Mouse (Mus musculus) liver, adult 2 months (tissue): Measurements from ENCODE around the gene Maats1. TPM values are rescaled to one million over a fixed set of nuclear protein-coding genes. Genes with fewer than 3 reads are reported as not detected.

ENCODE experiments used
- DNase-seq: peaks from one replicate; pipeline ENCODE4 v3.0.0-alpha.2; 2011; ENCODE audit warnings: low read depth, low spot score; ENCODE audit errors: extremely low read depth
- H3K27ac ChIP-seq: fragments of 200-500 bp; replicated peaks from 2 replicates; pipeline ENCODE4 v1.5.1; 2012; ENCODE audit warnings: low read depth, mild to moderate bottlenecking, control low read depth, inconsistent platforms, low read length; ENCODE audit not compliant: insufficient read depth
- H3K27me3 ChIP-seq: fragments of 200-500 bp; 2 replicates; pipeline ENCODE4 v1.6.1; 2012; ENCODE audit warnings: mild to moderate bottlenecking, moderate library complexity, low read length, inconsistent platforms; ENCODE audit not compliant: control insufficient read depth, insufficient read depth
- H3K36me3 ChIP-seq: fragments of 200-500 bp; 2 replicates; pipeline ENCODE4 v1.6.1; 2012; ENCODE audit warnings: low read length, inconsistent platforms; ENCODE audit not compliant: control insufficient read depth, insufficient read depth
- H3K4me1 ChIP-seq: fragments of 200-500 bp; 2 replicates; pipeline ENCODE4 v1.6.1; 2011; ENCODE audit warnings: low read length; ENCODE audit not compliant: control insufficient read depth, insufficient read depth
- H3K4me3 ChIP-seq: fragments of 200-500 bp; 2 replicates; pipeline ENCODE4 v1.5.1; 2011; ENCODE audit warnings: low read depth, mild to moderate bottlenecking, control low read depth, low read length, moderate library complexity; ENCODE audit not compliant: insufficient read depth
- H3K79me2 ChIP-seq: fragments of 200-500 bp; 2 replicates; pipeline ENCODE4 v1.6.1; 2012; ENCODE audit warnings: inconsistent platforms, mild to moderate bottlenecking, low read length, moderate library complexity; ENCODE audit not compliant: control insufficient read depth, insufficient read depth
- H3K9ac ChIP-seq: fragments of 200-500 bp; 2 replicates; pipeline ENCODE4 v1.6.1; 2012; ENCODE audit warnings: low read depth, mild to moderate bottlenecking, control low read depth, inconsistent platforms, low read length
- CTCF ChIP-seq: fragments of 200-500 bp; IDR thresholded peaks from 2 replicates; pipeline ENCODE4 v1.5.1; 2011; ENCODE audit warnings: low read depth, low read length, control low read depth
- POLR2A ChIP-seq: fragments of 200-500 bp; IDR thresholded peaks from 2 replicates; pipeline ENCODE4 v1.6.1; 2011; ENCODE audit warnings: low read length, control low read depth; ENCODE audit not compliant: insufficient read depth; ENCODE audit errors: extremely low read depth
- WGBS: fragments of 180-500 bp; shearing (Covaris S2); methylation state at CpG from one replicate; pipeline ENCODE4 v1.1.7; 2018; 5-methylcytosine and 5-hydroxymethylcytosine counted together
- polyA plus RNA-seq: library from polyadenylated mRNA; depleted of rRNA; stranded (reverse); fragments of >200 nt; gene quantifications from 2 replicates; pipeline ENCODE4 v1.2.3, GENCODE M21; 2012
- total RNA-seq: library from RNA; depleted of rRNA; stranded (reverse); fragments of >200 nt; gene quantifications from 2 replicates; pipeline ENCODE4 v1.2.3, GENCODE M21; 2014

The Maats1 gene
- total and polyA plus RNA-seq, 2 experiments: not detected

- TF ChIP-seq CTCF (no peak), POLR2A (no peak)
- Histone ChIP-seq H3K79me2 (no peaks in the 10 kb centered on the region), H3K9ac (no peak overlapping the region), H3K4me3 (no peak overlapping the region), H3K27ac (no peak overlapping the region), H3K27me3 (no peaks in the 10 kb centered on the region), H3K4me1 (peaks cover 1% of the 10 kb centered on the region; the same call in 1 of the 2 replicates), H3K36me3 (no peaks in the 10 kb centered on the region)
- DNase-seq: no peak
- WGBS: 88% methylated on average over 8 of the region's 8 CpGs
These were observed 27.5 kb upstream of the Maats1 start for GRCm38 (mm10) chr16:38369431-38369830.

GRCm38 (mm10) chr16:38369000-38369399 is 27.1 kb upstream of the Maats1 start:
- H3K9ac ChIP-seq: no peak overlapping the region
- TF ChIP-seq CTCF (no peak), POLR2A (no peak)
- no peaks in the 10 kb centered on the region for H3K36me3 ChIP-seq
- no peak overlapping the region for H3K4me3 ChIP-seq
- no peaks in the 10 kb centered on the region for H3K27me3 ChIP-seq
- H3K79me2 ChIP-seq: no peaks in the 10 kb centered on the region
- DNase-seq: no peak
- WGBS: 88% methylated on average over 7 of the region's 7 CpGs
- H3K4me1 ChIP-seq: peaks cover 1% of the 10 kb centered on the region; the same call in 1 of the 2 replicates
- no peak overlapping the region for H3K27ac ChIP-seq

- H3K27ac ChIP-seq: no peak overlapping the region
- H3K36me3 ChIP-seq: no peaks in the 10 kb centered on the region
These were observed 26.4 kb upstream of the Maats1 start for GRCm38 (mm10) chr16:38368336-38368735.

GRCm38 (mm10) chr16:38366231-38366630 is 24.3 kb upstream of the Maats1 start:
- 83% methylated on average over 4 of the region's 4 CpGs for WGBS
- no peak for DNase-seq
- Histone ChIP-seq H3K4me3 (no peak overlapping the region), H3K79me2 (no peaks in the 10 kb centered on the region), H3K4me1 (no peaks in the 10 kb centered on the region), H3K9ac (no peak overlapping the region), H3K27me3 (no peaks in the 10 kb centered on the region), H3K27ac (no peak overlapping the region), H3K36me3 (no peaks in the 10 kb centered on the region)
- no peak for TF ChIP-seq CTCF
- no peak for TF ChIP-seq POLR2A

More at GRCm38 (mm10) chr16:38368336-38368735, 26.4 kb upstream of the Maats1 start:
- TF ChIP-seq CTCF (no peak), POLR2A (no peak)
- H3K4me3 ChIP-seq: no peak overlapping the region
- no peak for DNase-seq
- no peak overlapping the region for H3K9ac ChIP-seq
- no peaks in the 10 kb centered on the region for H3K27me3 ChIP-seq
- no peaks in the 10 kb centered on the region for H3K79me2 ChIP-seq
- H3K4me1 ChIP-seq: peaks cover under 1% of the 10 kb centered on the region; the same call in 1 of the 2 replicates
- 87% methylated on average over 10 of the region's 10 CpGs for WGBS

- WGBS: 92% methylated on average over 10 of the region's 10 CpGs
- no peak for DNase-seq
- no peaks in the 10 kb centered on the region for H3K36me3 ChIP-seq
- no peaks in the 10 kb centered on the region for H3K79me2 ChIP-seq
- H3K4me1 ChIP-seq: no peaks in the 10 kb centered on the region
- no peak for TF ChIP-seq POLR2A
- TF ChIP-seq CTCF: no peak
- no peaks in the 10 kb centered on the region for H3K27me3 ChIP-seq
- no peak overlapping the region for H3K4me3 ChIP-seq
- no peak overlapping the region for H3K9ac ChIP-seq
- no peak overlapping the region for H3K27ac ChIP-seq
These were observed 23.4 kb upstream of the Maats1 start for GRCm38 (mm10) chr16:38365390-38365789.

- no peak for TF ChIP-seq POLR2A
- no peak for TF ChIP-seq CTCF
- Histone ChIP-seq H3K9ac (no peak overlapping the region), H3K4me1 (no peaks in the 10 kb centered on the region), H3K4me3 (no peak overlapping the region), H3K79me2 (no peaks in the 10 kb centered on the region), H3K27ac (no peak overlapping the region), H3K36me3 (no peaks in the 10 kb centered on the region), H3K27me3 (no peaks in the 10 kb centered on the region)
- WGBS: 71% methylated on average over 7 of the region's 7 CpGs
- DNase-seq: no peak
These were observed 21.7 kb upstream of the Maats1 start for GRCm38 (mm10) chr16:38363657-38364056.
